Mouse (Mus musculus) myocyte (in vitro differentiated cells): ENCODE measurements around the gene Mrpl35.
"Not testable (repeated sequence)": the region's sequence is repeated elsewhere in the genome, so short reads cannot be mapped to it uniquely, and the experiment has no call there.

Experiments used
- CEBPB ChIP-seq: IDR thresholded peaks from 2 replicates; pipeline ENCODE4 v1.6.1; 2011; ENCODE audit warnings: mild to moderate bottlenecking, moderate library complexity; ENCODE audit not compliant: poor library complexity, insufficient read depth, severe bottlenecking
- POLR2A ChIP-seq: IDR thresholded peaks from one replicate; pipeline ENCODE4 v1.6.1; 2011; ENCODE audit warnings: low read depth, mild to moderate bottlenecking, control low read depth, moderate library complexity; ENCODE audit not compliant: insufficient read length
- POLR2AphosphoS2 ChIP-seq: IDR thresholded peaks from one replicate; pipeline ENCODE4 v1.6.1; 2011; ENCODE audit warnings: low read depth, control low read depth; ENCODE audit not compliant: insufficient read length
- TCF12 ChIP-seq: IDR thresholded peaks from one replicate; pipeline ENCODE4 v1.6.1; 2011; ENCODE audit warnings: mild to moderate bottlenecking, control low read depth; ENCODE audit not compliant: poor library complexity, insufficient read depth, severe bottlenecking
- USF1 ChIP-seq: IDR thresholded peaks from one replicate; pipeline ENCODE4 v1.6.1; 2011; ENCODE audit warnings: low read depth, mild to moderate bottlenecking, control low read depth, moderate library complexity

GRCm38 (mm10) chr6:71846906-71847305 is 20.1 kb upstream of the Mrpl35 start:
- TF ChIP-seq USF1, POLR2AphosphoS2, TCF12, POLR2A, CEBPB: not testable (repeated sequence)
